8 mouse cellular contexts compared by ENCODE assay signal in genomic region chr11:104440521-104441474, GRCm38 (mm10). TPM values are rescaled to one million over a fixed set of nuclear protein-coding genes. Genes with fewer than 3 reads are reported as not detected.
DNase-seq lines count a peak whose midpoint lies in the region; ATAC-seq and TF ChIP-seq lines count a peak whose summit lies in the region.

No protein-coding gene starts in this region.

- H3K4me3 ChIP-seq in kidney, embryonic 15.5 days (replicated peaks): peak overlapping the region; percentile 72
- peak overlapping the region; percentile 88 for H3K4me3 ChIP-seq in hindbrain, embryonic 10.5 days
- peak overlapping the region; percentile 90 for H3K4me3 ChIP-seq in lung, embryonic 16.5 days (ENCODE audit: low read length)
- H3K4me3 ChIP-seq in stomach, postnatal 0 days (ENCODE audit: low read depth, low read length): peak overlapping the region; percentile 86

- H3K4me1 ChIP-seq in kidney, embryonic 15.5 days: peaks cover 17% of the 10 kb centered on the region
- H3K4me1 ChIP-seq in hindbrain, embryonic 10.5 days (replicated peaks): peaks cover 34% of the 10 kb centered on the region
- H3K4me1 ChIP-seq in lung, embryonic 16.5 days (replicated peaks; ENCODE audit: control insufficient read depth, insufficient read depth, low read length): peaks cover 10% of the 10 kb centered on the region
- H3K4me1 ChIP-seq in stomach, postnatal 0 days (replicated peaks; ENCODE audit: control insufficient read depth, insufficient read depth): no peaks in the 10 kb centered on the region

- no peak for ATAC-seq in kidney, embryonic 15.5 days (replicated peaks; ENCODE audit: low FRiP score)
- ATAC-seq in lung, embryonic 16.5 days (ENCODE audit: low read depth): no peak
- ATAC-seq in stomach, postnatal 0 days (ENCODE audit: low FRiP score, low TSS enrichment): no peak

- no peak for DNase-seq in kidney, adult 18-20 months
- DNase-seq in brain, adult 2 months (ENCODE audit: low read depth, low spot score): peak; percentile 53
- peak; percentile 24 for DNase-seq in hindbrain, embryonic 10.5 days (ENCODE audit: low spot score)
- DNase-seq in stomach, postnatal 0 days (ENCODE audit: low spot score): no peak
- no peak for DNase-seq in layer of hippocampus, postnatal 14 days (ENCODE audit: low spot score in 2 of 2)
- DNase-seq in thymus, postnatal 36 days: no peak

- WGBS in kidney, embryonic 15.5 days: under 1% methylated on average over 20 of the region's 20 CpGs
- WGBS in hindbrain, embryonic 10.5 days: under 1% methylated on average over 20 of the region's 20 CpGs
- 0% methylated on average over 20 of the region's 20 CpGs for WGBS in lung, embryonic 16.5 days
- WGBS in stomach, postnatal 0 days: under 1% methylated on average over 20 of the region's 20 CpGs

- no peaks in the 10 kb centered on the region for H3K9me3 ChIP-seq in kidney, embryonic 15.5 days (replicated peaks)
- H3K9me3 ChIP-seq in hindbrain, embryonic 10.5 days: no peaks in the 10 kb centered on the region
- no peaks in the 10 kb centered on the region for H3K9me3 ChIP-seq in lung, embryonic 16.5 days (ENCODE audit: control insufficient read depth, low read length)
- H3K9me3 ChIP-seq in stomach, postnatal 0 days (ENCODE audit: control insufficient read depth, low read length): no peaks in the 10 kb centered on the region

- H3K4me2 ChIP-seq in kidney, embryonic 15.5 days: peak overlapping the region; percentile 69
- peak overlapping the region; percentile 62 for H3K4me2 ChIP-seq in lung, embryonic 16.5 days (ENCODE audit: low read depth, low read length)
- peak overlapping the region; percentile 58 for H3K4me2 ChIP-seq in stomach, postnatal 0 days (replicated peaks; ENCODE audit: low read depth)

- H3K9ac ChIP-seq in kidney, embryonic 15.5 days: peak overlapping the region; percentile 92
- peak overlapping the region; percentile 98 for H3K9ac ChIP-seq in lung, embryonic 16.5 days (ENCODE audit: low read length)
- H3K9ac ChIP-seq in stomach, postnatal 0 days (ENCODE audit: low read length): peak overlapping the region; percentile 100

- no peaks in the 10 kb centered on the region for H3K27me3 ChIP-seq in kidney, embryonic 15.5 days
- H3K27me3 ChIP-seq in hindbrain, embryonic 10.5 days (ENCODE audit: insufficient read depth, poor library complexity, severe bottlenecking): no peaks in the 10 kb centered on the region
- H3K27me3 ChIP-seq in lung, embryonic 16.5 days (ENCODE audit: control insufficient read depth, insufficient read depth, low read depth, low read length): no peaks in the 10 kb centered on the region
- H3K27me3 ChIP-seq in stomach, postnatal 0 days (ENCODE audit: control insufficient read depth, insufficient read depth, low read length): no peaks in the 10 kb centered on the region

- no peak for TF ChIP-seq EP300 in stomach, postnatal 0 days (optimal IDR thresholded peaks at IDR 0.05)

- H3K27ac ChIP-seq in kidney, embryonic 15.5 days: peak overlapping the region; percentile 100
- peak overlapping the region; percentile 100 for H3K27ac ChIP-seq in hindbrain, embryonic 10.5 days
- H3K27ac ChIP-seq in lung, embryonic 16.5 days (ENCODE audit: low read length): peak overlapping the region; percentile 100
- peak overlapping the region; percentile 100 for H3K27ac ChIP-seq in stomach, postnatal 0 days (replicated peaks)

- H3K36me3 ChIP-seq in kidney, embryonic 15.5 days: no peaks in the 10 kb centered on the region
- H3K36me3 ChIP-seq in hindbrain, embryonic 10.5 days: no peaks in the 10 kb centered on the region
- no peaks in the 10 kb centered on the region for H3K36me3 ChIP-seq in lung, embryonic 16.5 days (ENCODE audit: control insufficient read depth, insufficient read depth, low read length)
- H3K36me3 ChIP-seq in stomach, postnatal 0 days (ENCODE audit: control insufficient read depth, insufficient read depth, low read length): no peaks in the 10 kb centered on the region

- no peak for TF ChIP-seq CTCF in stomach, postnatal 0 days (IDR thresholded peaks at IDR 0.05; ENCODE audit: low read depth)

RNA-seq across cellular contexts. Expression of gene Kansl1, which starts 27.9 kb away (rescaled TPM):
- 22.8 and 23.0 TPM in 2 replicates for polyA plus RNA-seq in kidney, embryonic 15.5 days (2015; fragmentation: Nextera tagmentation; extraction: Ambion mirVana)
- 28.9 TPM in 2 replicates for polyA plus RNA-seq in hindbrain, embryonic 10.5 days (2016; fragmentation: Nextera tagmentation; extraction: Ambion mirVana)
- 21.6 and 21.9 TPM in 2 replicates for polyA plus RNA-seq in lung, embryonic 16.5 days (2015; fragmentation: Nextera tagmentation; extraction: Ambion mirVana)
- 7.5 and 8.2 TPM in 2 replicates for polyA plus RNA-seq in stomach, postnatal 0 days (2015; fragmentation: Nextera tagmentation; extraction: Ambion mirVana)
- total RNA-seq in layer of hippocampus, postnatal 14 days (2021): 10 to 100 TPM; 59.5 to 63.1 TPM

Comparison
In these comparisons a context has a peak if more than half of its experiments do, and no peak if none do; other contexts are left out.
1. DNase-seq: peak in brain, adult 2 months (single experiment) and hindbrain, embryonic 10.5 days (single experiment); none in kidney, adult 18-20 months (single experiment), stomach, postnatal 0 days (single experiment), layer of hippocampus, postnatal 14 days (0 of 2) and thymus, postnatal 36 days (0 of 2).
2. Peak in every context shown above with its lines, with median percentiles within 50 percentile points of each other: H3K27ac ChIP-seq, H3K4me2 ChIP-seq, H3K4me3 ChIP-seq and H3K9ac ChIP-seq.